Mouse (Mus musculus): ENCODE measurements around the gene Tbx10. TPM values are rescaled to one million over a fixed set of nuclear protein-coding genes. Genes with fewer than 3 reads are reported as not detected.
"Not testable (repeated sequence)": the region's sequence is repeated elsewhere in the genome, so short reads cannot be mapped to it uniquely, and the experiment has no call there.

Gene Tbx10
- polyA plus RNA-seq, 1 experiment from 2014 or later, result not detected

DNA sequence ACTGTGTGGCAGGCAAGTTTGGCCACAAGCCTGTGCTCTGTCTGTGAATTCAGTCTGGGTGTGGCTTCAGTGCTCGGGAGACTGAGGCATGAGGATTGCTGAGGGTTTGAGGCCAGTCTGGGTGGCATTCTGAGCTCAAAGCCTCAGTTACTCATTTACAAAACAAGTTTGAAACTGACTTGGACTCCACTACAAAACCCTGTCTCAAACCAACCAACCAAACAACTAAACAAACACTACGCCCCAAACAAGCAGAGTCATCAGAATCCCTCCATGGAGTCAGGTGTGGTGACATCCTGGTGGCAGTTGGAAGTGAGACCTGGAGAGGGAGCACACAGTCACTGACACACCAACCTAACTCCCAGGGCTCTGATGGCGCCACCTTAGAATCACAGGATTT is 42.2 kb upstream of the Tbx10 start:
- Histone ChIP-seq H3K4me2 (replicated peaks; ENCODE audit: low read depth, low read length) (no peak overlapping the region), H3K9ac (replicated peaks; ENCODE audit: low read depth) (no peak overlapping the region), H3K27ac (ENCODE audit: low read length) (no peak overlapping the region), H3K27me3 (replicated peaks; ENCODE audit: insufficient read depth, low read length) (no peaks in the 10 kb centered on the region), H3K4me1 (ENCODE audit: insufficient read depth, low read depth, low read length) (no peaks in the 10 kb centered on the region), H3K36me3 (ENCODE audit: insufficient read depth, low read length) (no peaks in the 10 kb centered on the region), H3K9me3 (ENCODE audit: low read length) (no peaks in the 10 kb centered on the region), H3K4me3 (ENCODE audit: low read depth, low read length) (no peak overlapping the region)
- ATAC-seq (no peak), DNase-seq (ENCODE audit: low spot score) (no peak)
- 70% methylated on average over 3 of the region's 3 CpGs for whole genome bisulfite sequencing
- TF ChIP-seq EP300 (IDR thresholded peaks at IDR 0.05) (no peak), CTCF (IDR thresholded peaks at IDR 0.05) (no peak)

DNA sequence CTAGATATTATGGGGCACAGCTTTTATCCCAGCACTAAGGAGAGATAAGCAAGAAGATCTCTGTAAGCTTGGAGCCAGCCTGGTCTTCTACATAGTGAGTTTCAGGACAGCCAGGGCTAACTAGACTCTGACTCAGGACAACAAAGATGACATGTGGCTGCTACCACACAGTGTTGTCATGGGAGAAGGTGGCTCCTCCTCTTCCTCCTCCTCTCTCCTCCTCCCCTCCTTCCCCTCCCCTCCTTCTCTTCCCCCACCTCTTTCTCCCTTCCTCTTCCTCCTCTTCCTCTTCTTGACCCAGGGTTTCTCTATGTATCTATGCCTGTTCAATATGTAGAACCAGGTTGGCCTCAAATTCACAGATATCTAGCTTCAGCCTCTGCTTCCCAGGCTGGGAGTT is 41.1 kb upstream of the Tbx10 start:
- Histone ChIP-seq H3K4me3 (ENCODE audit: low read depth, low read length) (no peak overlapping the region), H3K36me3 (ENCODE audit: insufficient read depth, low read length) (no peaks in the 10 kb centered on the region), H3K9ac (replicated peaks; ENCODE audit: low read depth) (no peak overlapping the region), H3K4me2 (replicated peaks; ENCODE audit: low read depth, low read length) (no peak overlapping the region), H3K27ac (ENCODE audit: low read length) (no peak overlapping the region), H3K27me3 (replicated peaks; ENCODE audit: insufficient read depth, low read length) (no peaks in the 10 kb centered on the region), H3K4me1 (ENCODE audit: insufficient read depth, low read depth, low read length) (no peaks in the 10 kb centered on the region), H3K9me3 (ENCODE audit: low read length) (no peaks in the 10 kb centered on the region)
- DNase-seq (ENCODE audit: low spot score) (no peak), ATAC-seq (no peak)
- TF ChIP-seq EP300 (IDR thresholded peaks at IDR 0.05), result no peak

DNA sequence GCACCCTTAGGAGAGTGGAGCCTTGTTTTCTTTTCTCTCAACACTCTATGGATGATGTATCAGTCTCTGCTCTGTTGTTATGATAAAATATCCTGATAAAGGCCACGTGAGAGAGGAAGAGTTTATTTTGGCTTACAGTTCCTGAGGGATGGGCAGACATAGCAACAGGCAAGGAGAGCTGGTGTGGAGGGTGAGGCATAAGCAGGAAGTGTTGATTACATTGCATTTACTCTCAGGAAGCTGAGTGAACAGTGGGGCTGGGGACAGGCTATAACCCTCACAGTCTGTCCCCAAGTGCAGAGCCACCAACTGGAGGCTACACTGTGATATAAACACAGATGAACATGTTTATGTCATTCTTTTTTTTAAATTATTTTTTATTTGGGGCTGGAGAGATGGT is 40.5 kb upstream of the Tbx10 start:
- H3K4me3 ChIP-seq (ENCODE audit: low read depth, low read length), result no peak overlapping the region
- no peaks in the 10 kb centered on the region for H3K27me3 ChIP-seq (replicated peaks; ENCODE audit: insufficient read depth, low read length)
- H3K36me3 ChIP-seq (ENCODE audit: insufficient read depth, low read length), result no peaks in the 10 kb centered on the region
- no peak overlapping the region for H3K4me2 ChIP-seq (replicated peaks; ENCODE audit: low read depth, low read length)
- H3K27ac ChIP-seq (ENCODE audit: low read length), result no peak overlapping the region
- no peaks in the 10 kb centered on the region for H3K4me1 ChIP-seq (ENCODE audit: insufficient read depth, low read depth, low read length)
- 23% methylated on average over 1 of the region's 1 CpGs for WGBS
- no peaks in the 10 kb centered on the region for H3K9me3 ChIP-seq (ENCODE audit: low read length)
- TF ChIP-seq EP300 (IDR thresholded peaks at IDR 0.05) (peak; percentile 53), CTCF (IDR thresholded peaks at IDR 0.05) (no peak)
- DNase-seq (ENCODE audit: low spot score) (peak; percentile 23), ATAC-seq (peak; percentile 87)
- no peak overlapping the region for H3K9ac ChIP-seq (replicated peaks; ENCODE audit: low read depth)

DNA sequence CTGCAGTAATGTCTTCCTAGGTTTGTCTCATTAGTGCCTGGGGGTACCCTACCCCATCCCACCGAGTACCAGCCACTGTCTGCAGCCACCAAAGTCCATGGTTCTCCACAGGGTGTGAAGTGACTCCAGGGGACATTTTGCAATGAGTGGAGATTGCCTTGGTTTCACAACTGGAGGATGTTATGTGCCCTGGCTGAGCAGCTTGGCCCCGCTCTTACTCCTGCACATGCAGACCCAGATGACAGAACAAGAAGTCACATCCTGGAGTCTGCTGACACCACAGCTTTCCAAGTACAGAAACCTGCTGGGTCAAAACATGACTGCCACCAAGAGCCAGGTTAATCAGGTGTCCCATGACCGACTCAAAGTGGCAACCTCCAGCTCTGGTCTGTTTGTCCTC is 37.5 kb upstream of the Tbx10 start:
- H3K4me1 ChIP-seq (ENCODE audit: insufficient read depth, low read depth, low read length), result no peaks in the 10 kb centered on the region
- H3K9me3 ChIP-seq (ENCODE audit: low read length), result no peaks in the 10 kb centered on the region
- no peak for ATAC-seq
- H3K27me3 ChIP-seq (replicated peaks; ENCODE audit: insufficient read depth, low read length), result no peaks in the 10 kb centered on the region
- H3K9ac ChIP-seq (replicated peaks; ENCODE audit: low read depth), result no peak overlapping the region
- H3K36me3 ChIP-seq (ENCODE audit: insufficient read depth, low read length), result no peaks in the 10 kb centered on the region
- no peak overlapping the region for H3K4me2 ChIP-seq (replicated peaks; ENCODE audit: low read depth, low read length)
- H3K27ac ChIP-seq (ENCODE audit: low read length), result no peak overlapping the region
- WGBS, result 70% methylated on average over 3 of the region's 3 CpGs
- TF ChIP-seq EP300 (IDR thresholded peaks at IDR 0.05) (no peak), CTCF (IDR thresholded peaks at IDR 0.05) (no peak)
- no peak for DNase-seq (ENCODE audit: low spot score)
- no peak overlapping the region for H3K4me3 ChIP-seq (ENCODE audit: low read depth, low read length)

DNA sequence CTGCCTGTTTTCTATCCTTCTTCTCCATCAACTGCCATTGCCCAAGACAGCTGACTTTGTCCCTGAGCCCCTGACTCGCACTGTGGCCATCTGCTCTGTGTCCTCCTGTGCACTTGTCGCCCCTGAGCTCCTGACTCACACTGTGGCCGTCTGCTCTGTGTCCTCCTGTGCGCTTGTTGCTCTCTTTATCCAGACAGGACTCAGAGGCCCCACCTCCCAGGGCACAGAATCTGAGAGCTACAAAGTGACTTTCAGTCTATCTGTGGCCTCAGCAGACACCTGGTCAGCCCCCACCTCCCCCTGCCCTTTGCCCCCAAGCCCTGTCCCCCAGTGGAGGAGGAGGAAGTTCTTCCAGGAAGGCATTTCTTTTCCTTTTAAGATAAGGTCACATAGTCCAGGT is 36.7 kb upstream of the Tbx10 start:
- ATAC-seq, result no peak
- no peak for DNase-seq (ENCODE audit: low spot score)
- Histone ChIP-seq H3K4me2 (replicated peaks; ENCODE audit: low read depth, low read length) (no peak overlapping the region), H3K27me3 (replicated peaks; ENCODE audit: insufficient read depth, low read length) (no peaks in the 10 kb centered on the region), H3K9ac (replicated peaks; ENCODE audit: low read depth) (no peak overlapping the region), H3K9me3 (ENCODE audit: low read length) (no peaks in the 10 kb centered on the region), H3K36me3 (ENCODE audit: insufficient read depth, low read length) (no peaks in the 10 kb centered on the region), H3K27ac (ENCODE audit: low read length) (no peak overlapping the region), H3K4me3 (ENCODE audit: low read depth, low read length) (no peak overlapping the region), H3K4me1 (ENCODE audit: insufficient read depth, low read depth, low read length) (no peaks in the 10 kb centered on the region)
- 41% methylated on average over 4 of the region's 4 CpGs for WGBS
- no peak for TF ChIP-seq CTCF (IDR thresholded peaks at IDR 0.05)
- no peak for TF ChIP-seq EP300 (IDR thresholded peaks at IDR 0.05)

DNA sequence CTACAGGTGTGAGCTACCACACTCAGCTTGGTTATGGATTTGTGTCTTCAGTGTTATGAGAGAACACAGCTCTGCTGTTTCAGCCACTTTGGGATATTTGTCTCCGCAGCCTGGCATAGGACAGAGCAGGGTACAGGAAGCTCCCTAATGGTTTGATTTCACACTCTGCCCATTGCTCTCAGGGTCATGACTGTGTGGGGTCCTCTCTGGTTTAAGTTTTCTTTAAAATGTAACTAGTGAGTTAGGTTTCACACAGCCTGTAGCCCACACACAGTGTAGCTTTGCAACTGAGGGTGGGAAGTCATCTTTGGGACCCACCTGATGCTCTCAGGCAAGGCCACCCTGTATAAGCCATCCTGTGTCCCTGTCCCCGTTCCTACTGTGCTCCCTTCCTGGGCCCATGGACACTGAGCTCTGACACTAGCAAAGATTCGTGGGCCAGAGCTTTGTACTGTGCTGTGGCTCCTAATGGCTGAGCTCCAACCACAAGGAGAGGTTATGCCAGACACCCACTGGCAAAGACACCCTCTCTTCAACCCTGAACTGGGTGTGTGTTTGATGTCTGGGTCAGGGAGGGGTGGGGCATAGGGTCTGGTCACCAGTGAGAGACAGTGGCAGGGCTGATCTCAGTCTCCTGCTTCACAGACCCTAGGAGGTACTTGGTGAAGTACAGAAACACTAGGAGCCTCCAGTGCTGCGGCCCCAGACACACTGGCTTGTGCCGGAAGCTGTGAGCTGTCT is 35.1 kb upstream of the Tbx10 start:
- not testable (repeated sequence) for H3K27me3 ChIP-seq (replicated peaks; ENCODE audit: insufficient read depth, low read length); H3K9me3 ChIP-seq (ENCODE audit: low read length); H3K27ac ChIP-seq (ENCODE audit: low read length); DNase-seq (ENCODE audit: low spot score); H3K9ac ChIP-seq (replicated peaks; ENCODE audit: low read depth); H3K36me3 ChIP-seq (ENCODE audit: insufficient read depth, low read length); H3K4me2 ChIP-seq (replicated peaks; ENCODE audit: low read depth, low read length); H3K4me1 ChIP-seq (ENCODE audit: insufficient read depth, low read depth, low read length); H3K4me3 ChIP-seq (ENCODE audit: low read depth, low read length); ATAC-seq
- 75% methylated on average over 5 of the region's 5 CpGs for WGBS

DNA sequence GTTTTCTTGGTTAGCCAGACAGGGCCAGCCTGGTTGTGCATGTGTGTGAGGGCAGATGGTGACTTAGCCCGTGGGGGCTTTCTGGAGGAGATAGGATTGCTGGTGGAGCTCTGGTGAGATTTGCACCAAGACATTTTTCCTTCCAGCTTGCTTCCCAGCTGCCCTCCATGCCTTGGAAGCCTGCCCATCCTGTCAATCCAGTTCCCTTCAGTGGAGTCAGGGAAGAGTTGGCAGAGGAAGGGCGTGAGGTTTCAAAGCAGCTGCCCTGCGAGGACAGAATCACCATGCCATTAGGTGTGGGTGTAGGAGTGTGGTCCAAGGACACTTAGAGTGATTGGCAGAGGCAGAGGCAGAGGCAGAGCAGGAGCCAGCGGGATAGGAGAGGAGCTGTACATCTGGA is 34.1 kb upstream of the Tbx10 start, which contains the start of gene Aldh3b3:
Aldh3b3 (plus strand) TSS at position 176 of the 400 bp plus-strand sequence.
- WGBS, result 46% methylated on average over 4 of the region's 4 CpGs

More for the DNA sequence above, 34.1 kb upstream of the Tbx10 start, which contains the start of gene Aldh3b3:
- H3K27me3 ChIP-seq (replicated peaks; ENCODE audit: insufficient read depth, low read length), result no peaks in the 10 kb centered on the region
- no peak for TF ChIP-seq CTCF (IDR thresholded peaks at IDR 0.05)
- TF ChIP-seq EP300 (IDR thresholded peaks at IDR 0.05), result no peak
- H3K9ac ChIP-seq (replicated peaks; ENCODE audit: low read depth), result no peak within 1 kb of the TSS
- DNase-seq (ENCODE audit: low spot score) (peak; percentile 25), ATAC-seq (no peak)
- H3K36me3 ChIP-seq (ENCODE audit: insufficient read depth, low read length), result no peaks in the 10 kb centered on the region
- H3K4me1 ChIP-seq (ENCODE audit: insufficient read depth, low read depth, low read length), result no peaks in the 10 kb centered on the region
- no peak within 1 kb of the TSS for H3K4me2 ChIP-seq (replicated peaks; ENCODE audit: low read depth, low read length)
- H3K27ac ChIP-seq (ENCODE audit: low read length), result no peak within 1 kb of the TSS
- no peak within 1 kb of the TSS for H3K4me3 ChIP-seq (ENCODE audit: low read depth, low read length)
- H3K9me3 ChIP-seq (ENCODE audit: low read length), result no peaks in the 10 kb centered on the region
